Mouse (Mus musculus) mature B cell (primary cell): Measurements from ENCODE around the gene Tcte1.

Experiments used
- in situ Hi-C: fragments of 300-500 bp; cut with MboI; formaldehyde crosslinking; loops from 2 replicates; pipeline ENCODE4 v1.14.3; 2019

Gene Tcte1

GRCm38 (mm10) chr17:45564531-45565084 lies 41.4 kb downstream of the Tcte1 start:
- in situ Hi-C loops, result no loop called here

GRCm38 (mm10) chr17:45565103-45565502 lies 41.9 kb downstream of the Tcte1 start:
- in situ Hi-C loops, result no loop called here

GRCm38 (mm10) chr17:45566031-45566359 lies 42.8 kb downstream of the Tcte1 start:
- in situ Hi-C loops, result no loop called here

- in situ Hi-C loops, result no loop called here
These were observed 43.3 kb downstream of the Tcte1 start for GRCm38 (mm10) chr17:45566360-45567161.

GRCm38 (mm10) chr17:45567162-45567601 lies 43.9 kb downstream of the Tcte1 start:
- in situ Hi-C loops, result no loop called here

- in situ Hi-C loops, result no loop called here
These were observed 45.8 kb downstream of the Tcte1 start for GRCm38 (mm10) chr17:45568990-45569389.

- in situ Hi-C loops, result no loop called here
These were observed 46.8 kb downstream of the Tcte1 start for GRCm38 (mm10) chr17:45569999-45570398.

- in situ Hi-C loops, result no loop called here
These were observed 49.2 kb downstream of the Tcte1 start for GRCm38 (mm10) chr17:45572103-45573086.

- in situ Hi-C loops, result no loop called here
These were observed 50.0 kb downstream of the Tcte1 start, which contains the start of gene Hsp90ab1 for GRCm38 (mm10) chr17:45573087-45573779. Gene Hsp90ab1, minus strand, starts transcription at chr17:45573271.

- in situ Hi-C loops, result no loop called here
These were observed 50.5 kb downstream of the Tcte1 start for GRCm38 (mm10) chr17:45573780-45574123.

- in situ Hi-C loops, result no loop called here
These were observed 51.0 kb downstream of the Tcte1 start for GRCm38 (mm10) chr17:45574129-45574761.

GRCm38 (mm10) chr17:45575123-45575897 lies 52.1 kb downstream of the Tcte1 start:
- in situ Hi-C loops, result no loop called here

GRCm38 (mm10) chr17:45578242-45578641 lies 55.0 kb downstream of the Tcte1 start:
- in situ Hi-C loops, result no loop called here

- in situ Hi-C loops, result no loop called here
These were observed 55.6 kb downstream of the Tcte1 start for GRCm38 (mm10) chr17:45578843-45579242.

GRCm38 (mm10) chr17:45579554-45579953 lies 56.3 kb downstream of the Tcte1 start:
- in situ Hi-C loops, result no loop called here

GRCm38 (mm10) chr17:45580958-45581477 lies 57.8 kb downstream of the Tcte1 start:
- in situ Hi-C loops, result loop anchor here (5.0 kb wide), 1 partner anchor 46 kb away; no protein-coding TSS in a partner anchor

- in situ Hi-C loops, result loop anchor here (5.0 kb wide), 1 partner anchor 46 kb away; no protein-coding TSS in a partner anchor
These were observed 58.3 kb downstream of the Tcte1 start for GRCm38 (mm10) chr17:45581567-45581983.

GRCm38 (mm10) chr17:45582188-45582587 lies 59.0 kb downstream of the Tcte1 start:
- in situ Hi-C loops, result loop anchor here (5.0 kb wide), 1 partner anchor 45 kb away; no protein-coding TSS in a partner anchor

- in situ Hi-C loops, result loop anchor here (5.0 kb wide), 1 partner anchor 44 kb away; no protein-coding TSS in a partner anchor
These were observed 59.6 kb downstream of the Tcte1 start for GRCm38 (mm10) chr17:45582715-45583355.
